Mouse (Mus musculus) macrophage (primary cell): ENCODE results near the gene Dera. TPM values are rescaled to one million over a fixed set of nuclear protein-coding genes. Genes with fewer than 3 reads are reported as not detected.
A peak's percentile ranks its signal among the peaks of the same experiment; 100 is the strongest.
"Not testable (repeated sequence)": the region's sequence is repeated elsewhere in the genome, so short reads cannot be mapped to it uniquely, and the experiment has no call there.

Experiments used
- H3K27ac ChIP-seq: fragments of 350-480 bp; formaldehyde crosslinking; 2 replicates; pipeline ENCODE4 v1.9.0; 2021
- H3K36me3 ChIP-seq: fragments of 350-480 bp; formaldehyde crosslinking; 2 replicates; pipeline ENCODE4 v1.9.0; 2021; ENCODE audit errors: inconsistent target
- H3K4me3 ChIP-seq: fragments of 350-480 bp; formaldehyde crosslinking; 2 replicates; pipeline ENCODE4 v1.9.0; 2021; ENCODE audit errors: inconsistent target
- H3K79me2 ChIP-seq: fragments of 350-480 bp; formaldehyde crosslinking; 2 replicates; pipeline ENCODE4 v1.9.0; 2021; ENCODE audit errors: inconsistent target
- WGBS: methylation state at CpG from one replicate; pipeline ENCODE4 v1.1.7; 2026; ENCODE audit warnings: inconsistent platforms; ENCODE audit not compliant: missing documents; 5-methylcytosine and 5-hydroxymethylcytosine counted together
- polyA plus RNA-seq: library from polyadenylated mRNA; stranded (reverse); fragments of 250-400 nt; gene quantifications from 3 replicates; pipeline ENCODE4 v1.2.4, GENCODE M21; 2018; ENCODE audit warnings: inconsistent platforms
- total RNA-seq, 78 experiments: library from RNA; depleted of rRNA; stranded (reverse); fragments of 250-400 nt; gene quantifications; 1 replicate in 9 of 78; 2 replicates in 24 of 78; 3 replicates in 43 of 78; 4 replicates in 2 of 78; pipeline ENCODE4 v1.2.4; 2018; ENCODE audit warnings: inconsistent platforms in 56 of 78

Gene Dera
- 100 to 1,000 TPM in 15 of 26 experiments, 10 to 100 TPM in 11; 46.3 to 166 (median 110) TPM for total RNA-seq (2018; cell fraction: chromatin; rRNA removed)
- 10 to 100 TPM; 36.7 to 63.7 (median 48.1) TPM for total RNA-seq (2018; cell fraction: cytosol; rRNA removed)
- 100 to 1,000 TPM in 1 of 26 experiments, 10 to 100 TPM in 25; 29.0 to 101 (median 49.9) TPM for total RNA-seq (2018; cell fraction: nucleus; rRNA removed)
- polyA plus RNA-seq: 36.4 to 68.9 TPM (median 41.2 TPM) in 3 replicates

- Histone ChIP-seq H3K4me3 (peak within 1 kb of the TSS; percentile 75), H3K79me2 (peaks cover 36% of the 10 kb centered on the region), H3K36me3 (peaks cover 18% of the 10 kb centered on the region), H3K27ac (peak within 1 kb of the TSS; percentile 42)
- 15% methylated on average over 24 of the region's 26 CpGs for WGBS
Observed at GRCm38 (mm10) chr6:137754056-137754856, at the start of gene Dera. Gene Dera (plus strand): TSS chr6:137754546.

GRCm38 (mm10) chr6:137706209-137706608 lies 48.1 kb upstream of the Dera start:
- Histone ChIP-seq H3K27ac (no peak overlapping the region), H3K36me3 (no peaks in the 10 kb centered on the region), H3K4me3 (no peak overlapping the region), H3K79me2 (no peaks in the 10 kb centered on the region)
- WGBS: 88% methylated on average over 10 of the region's 10 CpGs

- not testable (repeated sequence) for H3K27ac ChIP-seq, H3K4me3 ChIP-seq, H3K36me3 ChIP-seq, H3K79me2 ChIP-seq
- 95% methylated on average over 13 of the region's 13 CpGs for WGBS
Observed at GRCm38 (mm10) chr6:137708726-137709405, 45.5 kb upstream of the Dera start.

GRCm38 (mm10) chr6:137710179-137711037 lies 43.9 kb upstream of the Dera start:
- no peaks in the 10 kb centered on the region for H3K36me3 ChIP-seq
- WGBS: 91% methylated on average over 14 of the region's 14 CpGs
- no peak overlapping the region for H3K4me3 ChIP-seq
- H3K79me2 ChIP-seq: no peaks in the 10 kb centered on the region
- no peak overlapping the region for H3K27ac ChIP-seq

GRCm38 (mm10) chr6:137712654-137713309 lies 41.6 kb upstream of the Dera start:
- 82% methylated on average over 7 of the region's 7 CpGs for WGBS
- no peak overlapping the region for H3K27ac ChIP-seq
- H3K79me2 ChIP-seq: no peaks in the 10 kb centered on the region
- no peak overlapping the region for H3K4me3 ChIP-seq
- H3K36me3 ChIP-seq: no peaks in the 10 kb centered on the region

GRCm38 (mm10) chr6:137713310-137713664 lies 41.1 kb upstream of the Dera start:
- 100% methylated on average over 3 of the region's 3 CpGs for WGBS

GRCm38 (mm10) chr6:137716802-137717201 lies 37.5 kb upstream of the Dera start:
- no peaks in the 10 kb centered on the region for H3K36me3 ChIP-seq
- H3K79me2 ChIP-seq: no peaks in the 10 kb centered on the region
- WGBS: 87% methylated on average over 5 of the region's 5 CpGs
- H3K4me3 ChIP-seq: no peak overlapping the region
- H3K27ac ChIP-seq: no peak overlapping the region

More at GRCm38 (mm10) chr6:137713310-137713664, 41.1 kb upstream of the Dera start:
- Histone ChIP-seq H3K36me3 (no peaks in the 10 kb centered on the region), H3K27ac (no peak overlapping the region), H3K4me3 (no peak overlapping the region), H3K79me2 (no peaks in the 10 kb centered on the region)

GRCm38 (mm10) chr6:137722220-137722931 lies 32.0 kb upstream of the Dera start:
- no peak overlapping the region for H3K4me3 ChIP-seq
- H3K79me2 ChIP-seq: no peaks in the 10 kb centered on the region
- H3K27ac ChIP-seq: no peak overlapping the region
- no peaks in the 10 kb centered on the region for H3K36me3 ChIP-seq
- 75% methylated on average over 15 of the region's 15 CpGs for WGBS

- Histone ChIP-seq H3K4me3 (no peak overlapping the region), H3K36me3 (no peaks in the 10 kb centered on the region), H3K27ac (no peak overlapping the region), H3K79me2 (no peaks in the 10 kb centered on the region)
- WGBS: 12% methylated on average over 4 of the region's 4 CpGs
Observed at GRCm38 (mm10) chr6:137723898-137724297, 30.4 kb upstream of the Dera start.

- peaks cover 9% of the 10 kb centered on the region for H3K36me3 ChIP-seq
- H3K79me2 ChIP-seq: peaks cover 42% of the 10 kb centered on the region
- H3K4me3 ChIP-seq: peak overlapping the region; percentile 32
- H3K27ac ChIP-seq: peak overlapping the region; percentile 37
- 11% methylated on average over 7 of the region's 7 CpGs for WGBS
Observed at GRCm38 (mm10) chr6:137734460-137734845, 19.9 kb upstream of the Dera start.

GRCm38 (mm10) chr6:137734846-137735609 lies 19.3 kb upstream of the Dera start, which contains the start of gene Strap:
Gene Strap (plus strand): TSS chr6:137735078.
- Histone ChIP-seq H3K4me3 (peak within 1 kb of the TSS; percentile 56), H3K36me3 (peaks cover 15% of the 10 kb centered on the region), H3K79me2 (peaks cover 46% of the 10 kb centered on the region), H3K27ac (peak within 1 kb of the TSS; percentile 37)
- under 1% methylated on average over 79 of the region's 86 CpGs for WGBS

GRCm38 (mm10) chr6:137735671-137736238 lies 18.6 kb upstream of the Dera start:
- H3K27ac ChIP-seq: peak overlapping the region; percentile 0; the same call in 1 of the 2 replicates
- WGBS: 9% methylated on average over 17 of the region's 17 CpGs
- H3K4me3 ChIP-seq: peak overlapping the region; percentile 56
- peaks cover 22% of the 10 kb centered on the region for H3K36me3 ChIP-seq
- peaks cover 46% of the 10 kb centered on the region for H3K79me2 ChIP-seq
